Mouse (Mus musculus) midbrain, embryonic 15.5 days (tissue): ENCODE results near the gene Prkag2. TPM values are rescaled to one million over a fixed set of nuclear protein-coding genes. Genes with fewer than 3 reads are reported as not detected.

Experiments used
- ATAC-seq: fragments of 200-750 bp; cut with Nextera tagmentation; replicated peaks from 2 replicates; pipeline ENCODE4 v1.8.0; 2017; ENCODE audit warnings: moderate TSS enrichment
- H3K27ac ChIP-seq: fragments of 300-500 bp; sonication (generic); 2 replicates; pipeline ENCODE4 v1.5.1; 2015; ENCODE audit warnings: mild to moderate bottlenecking, inconsistent platforms
- H3K27me3 ChIP-seq: fragments of 300-500 bp; sonication (generic); replicated peaks from 2 replicates; pipeline ENCODE4 v1.6.1; 2015; ENCODE audit warnings: inconsistent platforms
- H3K36me3 ChIP-seq: fragments of 300-500 bp; sonication (generic); replicated peaks from 2 replicates; pipeline ENCODE4 v1.6.1; 2015; ENCODE audit warnings: inconsistent platforms
- H3K4me1 ChIP-seq: fragments of 300-500 bp; sonication (generic); 2 replicates; pipeline ENCODE4 v1.6.1; 2015; ENCODE audit warnings: inconsistent platforms
- H3K4me2 ChIP-seq: fragments of 300-500 bp; sonication (generic); 2 replicates; pipeline ENCODE4 v1.6.1; 2015; ENCODE audit warnings: inconsistent platforms, mild to moderate bottlenecking, moderate library complexity
- H3K4me3 ChIP-seq: fragments of 300-500 bp; sonication (generic); 2 replicates; pipeline ENCODE4 v1.5.1; 2015; ENCODE audit warnings: mild to moderate bottlenecking, inconsistent platforms
- H3K9ac ChIP-seq: fragments of 300-500 bp; sonication (generic); 2 replicates; pipeline ENCODE4 v1.6.1; 2015; ENCODE audit warnings: mild to moderate bottlenecking, inconsistent platforms
- H3K9me3 ChIP-seq: fragments of 300-500 bp; sonication (generic); 2 replicates; pipeline ENCODE4 v1.6.1; 2016; ENCODE audit warnings: inconsistent platforms
- WGBS: fragments of 180-500 bp; shearing (Covaris S2); methylation state at CpG from one replicate; pipeline ENCODE4 v1.1.7; 2015; ENCODE audit warnings: mixed read lengths; 5-methylcytosine and 5-hydroxymethylcytosine counted together
- polyA plus RNA-seq: library from polyadenylated mRNA; unstranded; fragments of >200 nt; fragmentation: Nextera tagmentation; extraction: Ambion mirVana; gene quantifications from 2 replicates; pipeline ENCODE4 v1.2.1, GENCODE M21; 2015

Prkag2 gene
- 93.7 and 102 TPM in 2 replicates for polyA plus RNA-seq

- H3K27me3 ChIP-seq: peaks cover 47% of the 10 kb centered on the region
Observed at GRCm38 (mm10) chr5:25100516-25101125, at the start of gene Prkag2. Prkag2 (minus strand) TSS chr5:25100642.

GRCm38 (mm10) chr5:25149331-25149965 lies 49.0 kb upstream of the Prkag2 start:
- no peaks in the 10 kb centered on the region for H3K36me3 ChIP-seq
- no peak overlapping the region for H3K9ac ChIP-seq
- H3K27ac ChIP-seq: no peak overlapping the region
- WGBS: 80% methylated on average over 2 of the region's 2 CpGs
- no peak overlapping the region for H3K4me2 ChIP-seq
- H3K9me3 ChIP-seq: no peaks in the 10 kb centered on the region
- no peaks in the 10 kb centered on the region for H3K4me1 ChIP-seq
- H3K4me3 ChIP-seq: no peak overlapping the region
- no peak for ATAC-seq
- no peaks in the 10 kb centered on the region for H3K27me3 ChIP-seq

More at GRCm38 (mm10) chr5:25100516-25101125, at the start of gene Prkag2:
- H3K4me3 ChIP-seq: peak within 1 kb of the TSS; percentile 59
- peak within 1 kb of the TSS; percentile 100 for H3K4me2 ChIP-seq
- H3K36me3 ChIP-seq: no peaks in the 10 kb centered on the region
- H3K27ac ChIP-seq: no peak within 1 kb of the TSS
- peak within 1 kb of the TSS; percentile 50 for H3K9ac ChIP-seq
- peaks cover 22% of the 10 kb centered on the region for H3K4me1 ChIP-seq
- under 1% methylated on average over 28 of the region's 50 CpGs for WGBS
- peak; percentile 63 for ATAC-seq
- no peaks in the 10 kb centered on the region for H3K9me3 ChIP-seq

DNA sequence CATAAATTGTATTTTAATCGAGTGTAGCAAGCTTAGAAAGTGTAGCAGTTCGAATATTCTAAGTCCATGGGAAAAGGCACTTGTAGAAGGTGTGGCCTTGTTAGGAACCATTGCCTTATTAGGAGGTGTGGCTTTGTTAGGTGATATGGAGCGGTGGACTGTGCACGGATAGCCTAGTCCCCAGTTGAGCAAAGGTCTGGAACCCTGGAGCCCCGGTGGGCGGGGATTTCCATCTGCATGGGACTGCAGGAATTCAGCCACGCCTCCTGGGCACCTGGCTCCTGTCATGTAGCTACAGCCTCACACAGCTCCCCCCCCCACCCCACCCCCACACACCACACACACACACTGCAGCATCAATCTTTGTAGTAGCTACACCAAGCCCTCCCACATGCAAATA lies 46.3 kb upstream of the Prkag2 start:
- H3K27ac ChIP-seq: no peak overlapping the region
- 79% methylated on average over 7 of the region's 7 CpGs for WGBS
- no peaks in the 10 kb centered on the region for H3K9me3 ChIP-seq
- no peaks in the 10 kb centered on the region for H3K4me1 ChIP-seq
- no peak overlapping the region for H3K9ac ChIP-seq
- no peak overlapping the region for H3K4me3 ChIP-seq
- H3K4me2 ChIP-seq: no peak overlapping the region
- ATAC-seq: no peak
- H3K27me3 ChIP-seq: no peaks in the 10 kb centered on the region
- H3K36me3 ChIP-seq: no peaks in the 10 kb centered on the region

DNA sequence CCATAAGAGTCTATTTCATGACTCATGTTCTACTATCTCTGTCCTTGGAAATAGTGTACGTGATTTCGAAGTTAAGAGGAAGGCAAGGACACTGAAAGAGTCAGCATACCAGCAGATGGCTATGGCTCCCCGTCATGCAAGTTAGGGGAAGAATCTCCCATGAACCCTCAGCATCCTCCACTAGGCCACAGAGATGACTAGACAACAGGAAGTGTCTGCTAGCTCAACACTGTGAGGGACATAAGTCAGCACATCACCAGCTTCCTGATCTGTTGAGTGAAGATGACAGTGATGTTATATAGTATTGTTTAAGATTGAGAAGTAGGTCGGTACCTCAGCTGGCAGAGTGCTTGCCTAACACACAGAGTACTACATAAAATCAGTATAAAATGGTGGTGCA lies 27.4 kb upstream of the Prkag2 start:
- Histone ChIP-seq H3K4me2 (no peak overlapping the region), H3K36me3 (no peaks in the 10 kb centered on the region), H3K4me3 (no peak overlapping the region), H3K9ac (no peak overlapping the region), H3K27ac (no peak overlapping the region), H3K9me3 (no peaks in the 10 kb centered on the region), H3K27me3 (no peaks in the 10 kb centered on the region), H3K4me1 (no peaks in the 10 kb centered on the region)
- no peak for ATAC-seq
- WGBS: 92% methylated on average over 4 of the region's 4 CpGs

- 79% methylated on average over 3 of the region's 3 CpGs for WGBS
- Histone ChIP-seq H3K36me3 (no peaks in the 10 kb centered on the region), H3K27me3 (no peaks in the 10 kb centered on the region), H3K9ac (no peak overlapping the region), H3K4me3 (no peak overlapping the region), H3K9me3 (no peaks in the 10 kb centered on the region), H3K27ac (no peak overlapping the region), H3K4me1 (no peaks in the 10 kb centered on the region), H3K4me2 (no peak overlapping the region)
- no peak for ATAC-seq
Observed at GRCm38 (mm10) chr5:25125884-25126560, 25.6 kb upstream of the Prkag2 start.

- Histone ChIP-seq H3K9me3 (no peaks in the 10 kb centered on the region), H3K27me3 (no peaks in the 10 kb centered on the region), H3K27ac (no peak overlapping the region), H3K4me2 (no peak overlapping the region), H3K4me1 (peaks cover 5% of the 10 kb centered on the region; the same call in 1 of the 2 replicates), H3K4me3 (no peak overlapping the region), H3K9ac (no peak overlapping the region), H3K36me3 (no peaks in the 10 kb centered on the region)
- 94% methylated on average over 1 of the region's 1 CpGs for WGBS
- no peak for ATAC-seq
Observed at GRCm38 (mm10) chr5:25122534-25122933, 22.1 kb upstream of the Prkag2 start.

DNA sequence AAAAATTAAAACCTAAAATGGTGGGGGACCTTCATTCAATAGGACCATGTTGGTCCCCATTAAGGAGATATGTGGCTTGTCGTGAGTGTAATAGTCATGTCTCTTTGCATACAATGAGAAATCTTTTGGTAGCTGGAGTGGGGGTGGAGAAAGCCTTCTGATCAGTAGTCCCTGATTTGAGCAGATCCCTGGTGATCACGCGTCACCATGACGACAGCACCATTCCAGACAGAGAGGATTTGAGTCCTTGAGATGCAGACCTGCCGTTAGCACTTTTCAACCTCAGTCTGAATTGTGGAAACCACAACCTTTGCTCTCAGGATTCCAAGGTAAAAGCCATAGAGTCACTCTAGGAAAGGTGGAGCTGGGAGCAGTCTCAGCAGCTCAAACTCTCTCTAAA lies 18.7 kb upstream of the Prkag2 start:
- ATAC-seq: peak; percentile 65
- no peaks in the 10 kb centered on the region for H3K36me3 ChIP-seq
- no peak overlapping the region for H3K9ac ChIP-seq
- H3K9me3 ChIP-seq: no peaks in the 10 kb centered on the region
- H3K4me2 ChIP-seq: no peak overlapping the region
- 58% methylated on average over 5 of the region's 5 CpGs for WGBS
- no peaks in the 10 kb centered on the region for H3K27me3 ChIP-seq
- peaks cover 5% of the 10 kb centered on the region; the same call in 1 of the 2 replicates for H3K4me1 ChIP-seq
- no peak overlapping the region for H3K27ac ChIP-seq
- no peak overlapping the region for H3K4me3 ChIP-seq

- 80% methylated on average over 5 of the region's 5 CpGs for WGBS
- no peaks in the 10 kb centered on the region for H3K36me3 ChIP-seq
- no peak overlapping the region for H3K4me3 ChIP-seq
- H3K9ac ChIP-seq: no peak overlapping the region
- no peak overlapping the region for H3K27ac ChIP-seq
- no peaks in the 10 kb centered on the region for H3K9me3 ChIP-seq
- no peak for ATAC-seq
- no peak overlapping the region for H3K4me2 ChIP-seq
- H3K27me3 ChIP-seq: no peaks in the 10 kb centered on the region
- peaks cover 5% of the 10 kb centered on the region; the same call in 1 of the 2 replicates for H3K4me1 ChIP-seq
Observed at GRCm38 (mm10) chr5:25115997-25116396, 15.6 kb upstream of the Prkag2 start.

- Histone ChIP-seq H3K9me3 (no peaks in the 10 kb centered on the region), H3K27me3 (no peaks in the 10 kb centered on the region), H3K9ac (no peak overlapping the region), H3K27ac (no peak overlapping the region), H3K4me1 (peaks cover 5% of the 10 kb centered on the region; the same call in 1 of the 2 replicates), H3K4me2 (no peak overlapping the region), H3K36me3 (no peaks in the 10 kb centered on the region), H3K4me3 (no peak overlapping the region)
- WGBS: 81% methylated on average over 5 of the region's 5 CpGs
- ATAC-seq: no peak
Observed at GRCm38 (mm10) chr5:25115216-25115615, 14.8 kb upstream of the Prkag2 start.

DNA sequence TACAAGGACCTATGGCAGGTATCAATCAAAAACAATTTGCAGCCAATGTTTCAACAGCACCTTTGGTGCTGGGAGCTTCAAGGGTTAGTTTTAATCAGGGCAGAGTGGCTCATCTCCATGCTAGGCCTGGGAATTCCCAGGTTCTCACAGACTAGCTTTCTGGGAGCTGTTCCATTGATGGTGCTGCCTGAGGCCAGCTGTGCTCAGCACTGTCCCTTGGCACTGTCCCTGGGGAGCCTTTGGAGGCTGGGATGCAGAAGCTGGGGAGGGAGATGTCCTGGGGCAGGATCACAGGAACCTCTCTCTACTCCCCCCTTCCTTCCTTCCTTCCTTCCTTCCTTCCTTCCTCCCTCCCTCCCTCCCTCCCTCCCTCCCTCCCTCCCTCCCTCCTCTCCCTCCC lies 13.7 kb upstream of the Prkag2 start:
- H3K4me2 ChIP-seq: no peak overlapping the region
- H3K9me3 ChIP-seq: no peaks in the 10 kb centered on the region
- no peak for ATAC-seq

GRCm38 (mm10) chr5:25110314-25110713 lies 9.9 kb upstream of the Prkag2 start:
- no peak overlapping the region for H3K9ac ChIP-seq
- WGBS: 90% methylated on average over 3 of the region's 3 CpGs
- H3K9me3 ChIP-seq: no peaks in the 10 kb centered on the region
- no peak overlapping the region for H3K27ac ChIP-seq
- no peaks in the 10 kb centered on the region for H3K27me3 ChIP-seq
- ATAC-seq: no peak
- no peak overlapping the region for H3K4me2 ChIP-seq
- no peak overlapping the region for H3K4me3 ChIP-seq
- no peaks in the 10 kb centered on the region for H3K36me3 ChIP-seq
- no peaks in the 10 kb centered on the region for H3K4me1 ChIP-seq

More for the DNA sequence above, 13.7 kb upstream of the Prkag2 start:
- H3K4me3 ChIP-seq: no peak overlapping the region
- no peak overlapping the region for H3K27ac ChIP-seq
- peaks cover 1% of the 10 kb centered on the region; the same call in 1 of the 2 replicates for H3K4me1 ChIP-seq
- H3K27me3 ChIP-seq: no peaks in the 10 kb centered on the region
- H3K9ac ChIP-seq: no peak overlapping the region
- no peaks in the 10 kb centered on the region for H3K36me3 ChIP-seq

DNA sequence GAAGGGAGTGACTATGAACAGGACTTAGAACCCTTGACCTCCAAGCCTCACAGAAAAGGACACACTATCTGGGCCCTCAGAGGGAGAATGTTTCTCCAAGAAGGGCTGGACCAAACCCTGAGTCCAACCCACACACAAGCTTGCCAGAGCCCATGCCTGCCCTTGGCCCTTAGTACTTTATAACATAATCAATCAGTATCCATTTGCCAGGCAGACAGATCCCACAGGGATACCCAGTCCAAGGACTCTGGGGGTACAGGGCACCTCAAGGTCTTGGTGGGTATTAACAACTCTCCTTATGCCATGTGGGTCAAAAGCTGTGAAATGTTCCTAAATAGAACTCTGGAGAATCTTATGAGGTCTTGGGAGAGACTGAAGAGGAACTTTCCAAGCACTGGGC lies 5.3 kb upstream of the Prkag2 start:
- Histone ChIP-seq H3K27ac (no peak overlapping the region), H3K4me3 (no peak overlapping the region), H3K9me3 (no peaks in the 10 kb centered on the region), H3K4me2 (no peak overlapping the region), H3K4me1 (peaks cover 6% of the 10 kb centered on the region), H3K9ac (no peak overlapping the region), H3K27me3 (peaks cover 17% of the 10 kb centered on the region), H3K36me3 (no peaks in the 10 kb centered on the region)
- ATAC-seq: no peak
